Mouse (Mus musculus): ENCODE measurements around the gene Unk. TPM values are rescaled to one million over a fixed set of nuclear protein-coding genes. Genes with fewer than 3 reads are reported as not detected.

Unk gene
- polyA plus RNA-seq, 1 experiment from 2014 or later, result 49.4 TPM

GRCm38 (mm10) chr11:116004186-116004823 is 25.8 kb upstream of the Unk start:
- H3K27me3 ChIP-seq (replicated peaks; ENCODE audit: low read depth, poor library complexity, severe bottlenecking), result peaks cover 8% of the 10 kb centered on the region
- H3K4me3 ChIP-seq, result peak overlapping the region; percentile 60
- peak overlapping the region; percentile 83 for H3K27ac ChIP-seq (replicated peaks)
- H3K36me3 ChIP-seq (replicated peaks), result peaks cover 34% of the 10 kb centered on the region
- 40% methylated on average over 8 of the region's 8 CpGs for WGBS
- H3K9me3 ChIP-seq, result no peaks in the 10 kb centered on the region
- peaks cover 42% of the 10 kb centered on the region for H3K4me1 ChIP-seq
- no peak for DNase-seq (ENCODE audit: low spot score)

GRCm38 (mm10) chr11:116004840-116005700 is 25.1 kb upstream of the Unk start:
- peaks cover 42% of the 10 kb centered on the region for H3K36me3 ChIP-seq (replicated peaks)
- WGBS, result 5% methylated on average over 54 of the region's 54 CpGs
- H3K9me3 ChIP-seq, result no peaks in the 10 kb centered on the region
- H3K4me3 ChIP-seq, result peak overlapping the region; percentile 60
- H3K4me1 ChIP-seq, result peaks cover 39% of the 10 kb centered on the region
- H3K27me3 ChIP-seq (replicated peaks; ENCODE audit: low read depth, poor library complexity, severe bottlenecking), result peaks cover 6% of the 10 kb centered on the region
- DNase-seq (ENCODE audit: low spot score), result peak; percentile 91
- peak overlapping the region; percentile 83 for H3K27ac ChIP-seq (replicated peaks)

GRCm38 (mm10) chr11:116005701-116006419 is 24.3 kb upstream of the Unk start:
- peak overlapping the region; percentile 83 for H3K27ac ChIP-seq (replicated peaks)
- H3K4me1 ChIP-seq, result peaks cover 39% of the 10 kb centered on the region
- DNase-seq (ENCODE audit: low spot score), result no peak
- no peaks in the 10 kb centered on the region for H3K9me3 ChIP-seq
- peaks cover 50% of the 10 kb centered on the region for H3K36me3 ChIP-seq (replicated peaks)
- H3K27me3 ChIP-seq (replicated peaks; ENCODE audit: low read depth, poor library complexity, severe bottlenecking), result no peaks in the 10 kb centered on the region
- peak overlapping the region; percentile 60 for H3K4me3 ChIP-seq
- 62% methylated on average over 9 of the region's 9 CpGs for WGBS

- no peak overlapping the region for H3K4me3 ChIP-seq
- no peak for DNase-seq (ENCODE audit: low spot score)
- no peaks in the 10 kb centered on the region for H3K27me3 ChIP-seq (replicated peaks; ENCODE audit: low read depth, poor library complexity, severe bottlenecking)
- WGBS, result 89% methylated on average over 28 of the region's 28 CpGs
- H3K4me1 ChIP-seq, result peaks cover 47% of the 10 kb centered on the region
- no peak overlapping the region for H3K27ac ChIP-seq (replicated peaks)
- H3K9me3 ChIP-seq, result no peaks in the 10 kb centered on the region
- peaks cover 52% of the 10 kb centered on the region for H3K36me3 ChIP-seq (replicated peaks)
Measured at GRCm38 (mm10) chr11:116007095-116007850, 22.8 kb upstream of the Unk start.

GRCm38 (mm10) chr11:116008411-116008810 is 21.7 kb upstream of the Unk start:
- no peak overlapping the region for H3K27ac ChIP-seq (replicated peaks)
- 92% methylated on average over 11 of the region's 11 CpGs for WGBS
- H3K36me3 ChIP-seq (replicated peaks), result peaks cover 52% of the 10 kb centered on the region
- H3K4me3 ChIP-seq, result 0 out of 2 replicates have a peak overlapping the region, but pooled peaks have one; percentile 11
- H3K27me3 ChIP-seq (replicated peaks; ENCODE audit: low read depth, poor library complexity, severe bottlenecking), result no peaks in the 10 kb centered on the region
- no peaks in the 10 kb centered on the region for H3K9me3 ChIP-seq
- peaks cover 55% of the 10 kb centered on the region for H3K4me1 ChIP-seq
- DNase-seq (ENCODE audit: low spot score), result no peak

GRCm38 (mm10) chr11:116008832-116009375 is 21.2 kb upstream of the Unk start:
- 93% methylated on average over 13 of the region's 13 CpGs for WGBS
- no peak overlapping the region for H3K4me3 ChIP-seq
- peaks cover 55% of the 10 kb centered on the region for H3K4me1 ChIP-seq
- no peaks in the 10 kb centered on the region for H3K27me3 ChIP-seq (replicated peaks; ENCODE audit: low read depth, poor library complexity, severe bottlenecking)
- H3K27ac ChIP-seq (replicated peaks), result no peak overlapping the region
- no peaks in the 10 kb centered on the region for H3K9me3 ChIP-seq
- H3K36me3 ChIP-seq (replicated peaks), result peaks cover 52% of the 10 kb centered on the region
- no peak for DNase-seq (ENCODE audit: low spot score)

- 95% methylated on average over 11 of the region's 11 CpGs for WGBS
- 0 out of 2 replicates have a peak overlapping the region, but pooled peaks have one; percentile 6 for H3K4me3 ChIP-seq
- no peak for DNase-seq (ENCODE audit: low spot score)
- H3K36me3 ChIP-seq (replicated peaks), result peaks cover 52% of the 10 kb centered on the region
- H3K9me3 ChIP-seq, result no peaks in the 10 kb centered on the region
- peaks cover 55% of the 10 kb centered on the region for H3K4me1 ChIP-seq
- H3K27ac ChIP-seq (replicated peaks), result no peak overlapping the region
- no peaks in the 10 kb centered on the region for H3K27me3 ChIP-seq (replicated peaks; ENCODE audit: low read depth, poor library complexity, severe bottlenecking)
Measured at GRCm38 (mm10) chr11:116009661-116010060, 20.5 kb upstream of the Unk start.

- H3K27me3 ChIP-seq (replicated peaks; ENCODE audit: low read depth, poor library complexity, severe bottlenecking), result no peaks in the 10 kb centered on the region
- no peak for DNase-seq (ENCODE audit: low spot score)
- no peak overlapping the region for H3K27ac ChIP-seq (replicated peaks)
- peaks cover 55% of the 10 kb centered on the region for H3K4me1 ChIP-seq
- H3K36me3 ChIP-seq (replicated peaks), result peaks cover 52% of the 10 kb centered on the region
- no peaks in the 10 kb centered on the region for H3K9me3 ChIP-seq
- H3K4me3 ChIP-seq, result peak overlapping the region; percentile 6; the same call in 1 of the 2 replicates
- 91% methylated on average over 8 of the region's 8 CpGs for WGBS
Measured at GRCm38 (mm10) chr11:116010146-116010545, 20.0 kb upstream of the Unk start.

- peaks cover 52% of the 10 kb centered on the region for H3K36me3 ChIP-seq (replicated peaks)
- peak overlapping the region; percentile 74; the same call in 1 of the 2 replicates for H3K4me3 ChIP-seq
- 87% methylated on average over 5 of the region's 5 CpGs for WGBS
- H3K27me3 ChIP-seq (replicated peaks; ENCODE audit: low read depth, poor library complexity, severe bottlenecking), result no peaks in the 10 kb centered on the region
- H3K27ac ChIP-seq (replicated peaks), result 0 out of 2 replicates have a peak overlapping the region, but pooled peaks have one; percentile 40
- no peak for DNase-seq (ENCODE audit: low spot score)
- H3K4me1 ChIP-seq, result peaks cover 47% of the 10 kb centered on the region
- H3K9me3 ChIP-seq, result no peaks in the 10 kb centered on the region
Measured at GRCm38 (mm10) chr11:116010948-116011347, 19.2 kb upstream of the Unk start.

- DNase-seq (ENCODE audit: low spot score), result peak; percentile 63
- Histone ChIP-seq H3K27me3 (replicated peaks; ENCODE audit: low read depth, poor library complexity, severe bottlenecking) (no peaks in the 10 kb centered on the region), H3K27ac (replicated peaks) (peak overlapping the region; percentile 92), H3K36me3 (replicated peaks) (peaks cover 44% of the 10 kb centered on the region), H3K9me3 (no peaks in the 10 kb centered on the region), H3K4me3 (peak overlapping the region; percentile 74), H3K4me1 (peaks cover 40% of the 10 kb centered on the region)
- 14% methylated on average over 14 of the region's 14 CpGs for WGBS
Measured at GRCm38 (mm10) chr11:116011529-116012261, 18.4 kb upstream of the Unk start.

GRCm38 (mm10) chr11:116012262-116012947 is 17.7 kb upstream of the Unk start, which contains the start of gene Galk1:
Gene Galk1, minus strand, starts transcription at chr11:116012719.
- H3K4me3 ChIP-seq, result peak within 1 kb of the TSS; percentile 74
- WGBS, result under 1% methylated on average over 55 of the region's 55 CpGs
- DNase-seq (ENCODE audit: low spot score), result peak; percentile 96
- peaks cover 37% of the 10 kb centered on the region for H3K36me3 ChIP-seq (replicated peaks)
- H3K4me1 ChIP-seq, result peaks cover 40% of the 10 kb centered on the region
- peak within 1 kb of the TSS; percentile 92 for H3K27ac ChIP-seq (replicated peaks)
- H3K9me3 ChIP-seq, result no peaks in the 10 kb centered on the region
- no peaks in the 10 kb centered on the region for H3K27me3 ChIP-seq (replicated peaks; ENCODE audit: low read depth, poor library complexity, severe bottlenecking)
